Mouse (Mus musculus): ENCODE results near the gene Tmem191c. TPM values are rescaled to one million over a fixed set of nuclear protein-coding genes. Genes with fewer than 3 reads are reported as not detected.
"Not testable (repeated sequence)": the region's sequence is repeated elsewhere in the genome, so short reads cannot be mapped to it uniquely, and the experiment has no call there.

Gene Tmem191c
- 14.5 and 15.2 TPM in 2 replicates for polyA plus RNA-seq (2015; fragmentation: Nextera tagmentation; extraction: Ambion mirVana)

DNA sequence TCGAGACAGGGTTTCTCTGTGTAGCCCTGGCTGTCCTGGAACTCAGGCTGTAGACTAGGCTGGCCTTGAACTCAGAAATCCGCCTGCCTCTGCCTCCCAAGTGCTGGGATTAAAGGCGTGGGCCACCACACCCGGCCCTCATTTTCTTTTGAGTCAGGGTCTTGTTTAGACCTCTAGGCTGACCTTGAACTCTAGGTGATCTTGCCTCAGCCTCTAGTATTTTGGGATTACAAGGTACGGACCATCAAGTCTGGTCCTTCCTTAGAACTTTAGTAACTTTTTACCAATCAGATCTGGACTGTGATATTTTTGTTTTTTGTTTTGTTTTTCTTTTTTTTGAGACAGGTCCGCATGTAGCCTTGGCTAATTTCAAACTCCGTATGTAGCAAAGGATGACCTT, at the start of gene Tmem191c:
TSS of gene Tmem191c (plus strand) at position 357 of the 400 bp plus-strand sequence.
- H3K36me3 ChIP-seq: peaks cover 15% of the 10 kb centered on the region; the same call in 1 of the 2 replicates
- no peak for ATAC-seq (ENCODE audit: insufficient number of reproducible peaks, low FRiP score, low TSS enrichment, low read depth)
- peaks cover 25% of the 10 kb centered on the region for H3K4me1 ChIP-seq
- no peaks in the 10 kb centered on the region for H3K9me3 ChIP-seq (replicated peaks)
- peak within 1 kb of the TSS; percentile 44; the same call in 1 of the 2 replicates for H3K9ac ChIP-seq
- H3K4me3 ChIP-seq (replicated peaks): peak within 1 kb of the TSS; percentile 65
- WGBS: 60% methylated on average over 7 of the region's 7 CpGs
- peak within 1 kb of the TSS; percentile 77 for H3K27ac ChIP-seq (replicated peaks)
- peak within 1 kb of the TSS; percentile 98 for H3K4me2 ChIP-seq (replicated peaks)
- H3K27me3 ChIP-seq: peaks cover 34% of the 10 kb centered on the region

DNA sequence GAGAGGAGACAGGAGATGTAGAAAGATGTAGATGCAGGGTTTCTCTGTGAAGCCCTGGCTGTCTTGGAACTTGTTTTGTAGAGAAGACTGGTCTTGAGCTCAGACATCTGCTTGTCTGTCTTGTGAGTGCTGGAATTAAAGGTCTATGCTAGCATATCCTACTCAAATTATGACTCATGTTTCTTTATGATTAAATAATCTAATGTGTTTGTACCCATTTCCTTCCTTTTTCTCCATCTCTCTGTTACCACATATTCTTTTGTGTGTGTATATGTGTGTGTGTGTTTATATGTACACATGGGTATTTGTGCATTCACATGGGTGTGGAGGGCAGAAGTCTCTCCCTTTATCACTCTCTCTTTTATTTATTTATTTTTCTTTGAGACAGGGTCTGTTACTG, 49.4 kb upstream of the Tmem191c start:
- no peaks in the 10 kb centered on the region for H3K4me1 ChIP-seq
- no peaks in the 10 kb centered on the region for H3K36me3 ChIP-seq
- no peak overlapping the region for H3K4me3 ChIP-seq (replicated peaks)
- no peak overlapping the region for H3K9ac ChIP-seq
- ATAC-seq (ENCODE audit: insufficient number of reproducible peaks, low FRiP score, low TSS enrichment, low read depth): no peak
- H3K4me2 ChIP-seq (replicated peaks): no peak overlapping the region
- H3K27me3 ChIP-seq: peaks cover 2% of the 10 kb centered on the region; the same call in 1 of the 2 replicates
- H3K27ac ChIP-seq (replicated peaks): no peak overlapping the region
- H3K9me3 ChIP-seq (replicated peaks): no peaks in the 10 kb centered on the region

DNA sequence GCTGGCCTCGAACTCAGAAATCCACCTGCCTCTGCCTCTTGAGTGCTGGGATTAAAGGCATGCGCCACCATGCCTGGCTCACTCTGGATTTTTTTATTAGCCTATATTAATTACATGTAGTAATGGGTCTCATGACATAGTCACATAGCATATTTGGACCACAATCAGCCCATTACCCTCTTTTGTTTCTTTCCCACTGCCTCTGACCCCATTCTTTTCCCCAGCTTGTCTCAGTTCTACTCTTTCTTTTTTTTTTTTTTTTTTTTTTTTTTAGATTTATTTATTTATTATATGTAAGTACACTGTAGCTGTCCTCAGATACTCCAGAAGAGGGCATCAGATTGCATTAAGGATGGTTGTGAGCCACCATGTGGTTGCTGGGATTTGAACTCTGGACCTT, 44.4 kb upstream of the Tmem191c start:
- H3K9me3 ChIP-seq (replicated peaks); H3K27ac ChIP-seq (replicated peaks); H3K9ac ChIP-seq; H3K4me3 ChIP-seq (replicated peaks); H3K27me3 ChIP-seq; ATAC-seq (ENCODE audit: insufficient number of reproducible peaks, low FRiP score, low TSS enrichment, low read depth); H3K4me2 ChIP-seq (replicated peaks); H3K36me3 ChIP-seq: not testable (repeated sequence)
- H3K4me1 ChIP-seq: peaks cover 30% of the 10 kb centered on the region
- 95% methylated on average over 2 of the region's 2 CpGs for WGBS

DNA sequence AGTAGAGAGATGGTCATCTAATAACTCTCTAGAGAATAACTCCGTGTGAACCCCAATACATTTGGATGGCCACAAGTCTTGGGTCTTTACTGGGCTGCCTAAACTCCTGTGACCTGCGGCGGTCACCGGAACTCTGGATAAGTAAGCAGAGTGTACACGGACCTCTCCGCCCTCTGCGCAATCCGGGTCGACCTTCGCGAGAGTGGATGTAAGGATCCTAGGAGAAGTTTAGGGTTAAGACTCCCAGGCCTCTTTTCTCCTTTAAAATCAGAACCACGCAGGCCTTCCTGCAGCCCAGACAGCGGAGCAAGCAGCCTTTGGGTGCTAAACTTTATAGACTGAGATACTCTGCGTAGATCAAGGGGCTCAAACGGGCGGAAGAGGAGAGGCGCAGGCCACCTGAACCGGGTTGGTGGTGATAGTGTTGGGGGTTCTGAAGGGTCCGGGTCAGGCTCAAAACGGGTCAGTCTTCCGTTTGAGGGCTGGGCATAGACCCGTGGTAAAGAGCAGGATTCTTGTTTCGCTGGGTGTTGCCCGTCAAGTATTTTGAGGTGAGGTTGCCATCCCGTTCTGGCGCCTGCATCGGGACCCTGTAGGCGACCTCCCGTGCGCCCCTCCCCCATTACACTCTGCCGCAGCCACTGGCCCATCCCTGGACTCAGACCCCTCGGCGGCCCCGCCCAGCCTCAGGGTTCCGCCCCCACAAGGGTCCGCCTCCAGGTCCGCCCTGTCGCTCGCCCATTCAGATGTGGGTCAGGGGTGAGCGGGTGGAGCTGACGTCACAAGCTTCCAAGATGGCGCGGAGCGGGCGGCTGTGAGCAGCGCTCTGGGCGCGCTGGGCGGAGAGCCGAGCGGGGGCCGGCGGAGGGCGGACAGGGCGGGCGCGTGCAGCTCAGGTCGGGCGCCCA, 42.8 kb upstream of the Tmem191c start, which contains the start of gene Hic2:
TSS of gene Hic2 (plus strand) at position 779 of the 908 bp plus-strand sequence.
- H3K36me3 ChIP-seq: no peaks in the 10 kb centered on the region
- H3K4me1 ChIP-seq: peaks cover 30% of the 10 kb centered on the region
- H3K27ac ChIP-seq (replicated peaks): peak within 1 kb of the TSS; percentile 88
- H3K27me3 ChIP-seq: no peaks in the 10 kb centered on the region
- 2% methylated on average over 59 of the region's 59 CpGs for WGBS
- peak within 1 kb of the TSS; percentile 93 for H3K4me2 ChIP-seq (replicated peaks)
- no peaks in the 10 kb centered on the region for H3K9me3 ChIP-seq (replicated peaks)
- peak; percentile 97 for ATAC-seq (ENCODE audit: insufficient number of reproducible peaks, low FRiP score, low TSS enrichment, low read depth)
- peak within 1 kb of the TSS; percentile 68 for H3K9ac ChIP-seq
- H3K4me3 ChIP-seq (replicated peaks): peak within 1 kb of the TSS; percentile 78

DNA sequence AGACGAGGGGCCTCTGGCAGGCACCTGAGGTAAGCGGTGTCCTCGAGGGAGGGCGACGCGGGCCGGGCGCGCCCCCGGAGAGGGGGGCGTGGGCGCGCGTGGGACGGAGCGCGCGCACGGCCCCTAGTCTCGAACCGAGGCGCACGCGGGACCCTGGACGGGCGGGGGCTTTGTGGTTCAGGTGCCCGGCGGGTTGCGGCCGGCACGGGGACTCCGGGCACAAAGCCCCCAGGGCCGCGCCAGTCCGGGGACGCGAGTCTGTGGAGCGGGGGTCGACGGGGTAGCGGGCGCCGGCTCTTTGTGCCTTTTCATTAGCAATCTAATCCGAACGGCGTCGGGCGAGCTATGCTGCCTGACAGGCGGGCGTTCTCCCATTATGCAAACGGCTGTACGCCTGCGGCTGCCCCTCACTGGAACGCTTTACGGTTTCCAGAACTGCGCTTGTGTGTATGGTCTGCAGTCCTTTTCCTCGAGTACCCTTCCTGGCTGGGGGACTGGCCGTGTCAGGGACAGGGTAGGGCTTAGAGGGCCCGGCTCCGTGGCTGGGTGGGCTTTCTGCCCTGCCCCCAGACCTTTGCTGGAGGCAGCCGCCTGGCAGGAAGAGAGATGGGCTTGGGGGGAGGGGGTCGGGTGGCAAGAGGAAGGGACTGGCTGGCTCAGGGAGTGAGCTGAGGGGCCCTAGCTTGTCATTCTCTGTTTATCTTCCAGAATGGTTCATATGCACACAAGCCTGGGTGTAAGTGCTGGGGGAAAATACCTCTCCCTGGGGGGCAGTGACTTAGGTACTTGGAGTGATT, 42.0 kb upstream of the Tmem191c start:
- peak overlapping the region; percentile 68 for H3K9ac ChIP-seq
- peaks cover 30% of the 10 kb centered on the region for H3K4me1 ChIP-seq
- no peaks in the 10 kb centered on the region for H3K9me3 ChIP-seq (replicated peaks)
- no peaks in the 10 kb centered on the region for H3K27me3 ChIP-seq
- H3K27ac ChIP-seq (replicated peaks): peak overlapping the region; percentile 88
- peak overlapping the region; percentile 93 for H3K4me2 ChIP-seq (replicated peaks)
- H3K4me3 ChIP-seq (replicated peaks): peak overlapping the region; percentile 78
- ATAC-seq (ENCODE audit: insufficient number of reproducible peaks, low FRiP score, low TSS enrichment, low read depth): peak; percentile 22
- under 1% methylated on average over 62 of the region's 62 CpGs for WGBS
- H3K36me3 ChIP-seq: no peaks in the 10 kb centered on the region

DNA sequence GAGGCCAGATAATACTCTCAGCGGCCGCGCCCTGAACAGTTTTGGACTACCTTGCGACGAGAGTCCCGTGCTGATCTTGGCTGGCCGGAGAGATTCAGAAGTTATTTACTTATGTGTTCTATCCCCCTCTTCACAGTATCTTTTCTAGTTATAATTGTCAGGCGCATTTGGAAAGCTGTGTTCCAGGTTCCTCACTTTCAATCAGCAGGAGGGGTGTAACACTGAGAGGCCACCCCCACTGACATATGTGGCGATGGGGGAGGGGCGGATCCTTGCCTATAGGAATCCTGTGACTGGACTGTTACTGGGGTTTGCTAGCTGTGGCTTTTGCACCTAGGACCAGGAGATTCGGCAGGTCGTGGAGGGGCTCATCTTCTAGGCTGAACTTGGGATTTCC, 41.4 kb upstream of the Tmem191c start:
- Histone ChIP-seq H3K4me1 (peaks cover 34% of the 10 kb centered on the region), H3K9ac (peak overlapping the region; percentile 68), H3K27me3 (no peaks in the 10 kb centered on the region), H3K4me2 (replicated peaks) (peak overlapping the region; percentile 93), H3K4me3 (replicated peaks) (peak overlapping the region; percentile 78), H3K9me3 (replicated peaks) (no peaks in the 10 kb centered on the region), H3K36me3 (no peaks in the 10 kb centered on the region), H3K27ac (replicated peaks) (peak overlapping the region; percentile 88; the same call in 1 of the 2 replicates)
- WGBS: 3% methylated on average over 12 of the region's 12 CpGs
- ATAC-seq (ENCODE audit: insufficient number of reproducible peaks, low FRiP score, low TSS enrichment, low read depth): no peak

DNA sequence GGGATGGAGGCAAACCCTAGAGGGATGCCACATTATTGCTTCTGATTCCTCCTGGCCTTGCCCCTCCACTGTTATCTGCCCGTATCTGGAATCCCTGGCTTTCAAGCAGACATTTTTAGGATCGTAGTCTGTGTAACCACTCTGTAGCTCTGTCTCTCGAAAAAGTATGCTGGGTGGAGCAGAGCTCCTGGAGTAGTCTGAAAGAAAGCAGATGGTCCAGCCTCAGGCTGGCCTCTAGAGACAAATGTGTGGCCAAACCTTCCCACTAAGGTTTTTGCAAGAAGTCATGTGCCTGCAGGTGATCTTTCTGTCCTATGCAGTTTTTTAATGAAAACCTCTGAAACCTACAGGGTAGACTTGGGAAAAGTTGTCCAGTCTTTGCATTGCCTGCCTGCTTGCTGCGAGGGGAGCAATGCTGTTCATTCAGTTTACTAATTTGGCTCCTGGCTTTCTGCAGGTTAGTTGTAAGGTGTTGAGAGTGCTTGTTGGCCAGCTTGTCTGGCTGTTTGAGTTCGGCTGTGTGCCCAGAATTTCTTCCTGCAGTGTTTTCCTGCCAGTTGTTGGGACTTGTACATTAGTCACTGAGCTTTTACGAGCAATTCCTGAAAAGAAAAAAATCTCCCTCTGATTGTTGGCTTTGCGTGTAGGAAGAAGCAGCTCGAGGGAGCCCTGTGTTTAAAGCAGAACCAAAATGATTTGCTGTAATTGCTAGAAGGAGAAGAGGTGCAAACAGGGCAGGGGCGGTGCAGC, 40.8 kb upstream of the Tmem191c start:
- peak overlapping the region; percentile 93 for H3K4me2 ChIP-seq (replicated peaks)
- 22% methylated on average over 9 of the region's 9 CpGs for whole genome bisulfite sequencing
- no peaks in the 10 kb centered on the region for H3K36me3 ChIP-seq
- ATAC-seq (ENCODE audit: insufficient number of reproducible peaks, low FRiP score, low TSS enrichment, low read depth): no peak
- no peaks in the 10 kb centered on the region for H3K9me3 ChIP-seq (replicated peaks)
- H3K4me3 ChIP-seq (replicated peaks): peak overlapping the region; percentile 78
- H3K27ac ChIP-seq (replicated peaks): peak overlapping the region; percentile 59
- H3K27me3 ChIP-seq: no peaks in the 10 kb centered on the region
- H3K9ac ChIP-seq: 0 out of 2 replicates have a peak overlapping the region, but pooled peaks have one; percentile 68
- peaks cover 40% of the 10 kb centered on the region for H3K4me1 ChIP-seq

DNA sequence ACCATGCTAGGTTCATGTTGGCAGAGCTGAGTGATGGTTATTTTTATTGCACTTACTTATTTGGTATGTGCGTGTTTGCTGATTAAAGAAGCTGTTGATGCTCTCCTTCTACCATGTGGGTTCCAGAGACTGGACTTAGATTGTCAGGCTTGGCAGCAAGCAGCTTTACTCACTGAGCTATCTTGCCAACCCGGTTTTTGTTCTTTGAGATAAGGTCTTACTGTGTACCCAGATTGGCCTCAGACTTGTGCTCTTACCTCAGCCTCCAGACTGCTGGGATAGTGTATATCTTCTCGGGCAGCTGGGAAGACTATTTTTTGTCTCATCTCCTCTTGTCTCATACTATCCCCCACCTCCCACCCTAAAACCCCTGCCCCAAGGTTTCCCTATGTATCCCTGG, 38.2 kb upstream of the Tmem191c start:
- Histone ChIP-seq H3K9me3 (replicated peaks) (no peaks in the 10 kb centered on the region), H3K9ac (no peak overlapping the region), H3K4me2 (replicated peaks) (no peak overlapping the region), H3K4me3 (replicated peaks) (no peak overlapping the region), H3K27me3 (no peaks in the 10 kb centered on the region), H3K36me3 (no peaks in the 10 kb centered on the region), H3K27ac (replicated peaks) (no peak overlapping the region), H3K4me1 (peaks cover 38% of the 10 kb centered on the region)
- 87% methylated on average over 3 of the region's 3 CpGs for WGBS
- no peak for ATAC-seq (ENCODE audit: insufficient number of reproducible peaks, low FRiP score, low TSS enrichment, low read depth)

DNA sequence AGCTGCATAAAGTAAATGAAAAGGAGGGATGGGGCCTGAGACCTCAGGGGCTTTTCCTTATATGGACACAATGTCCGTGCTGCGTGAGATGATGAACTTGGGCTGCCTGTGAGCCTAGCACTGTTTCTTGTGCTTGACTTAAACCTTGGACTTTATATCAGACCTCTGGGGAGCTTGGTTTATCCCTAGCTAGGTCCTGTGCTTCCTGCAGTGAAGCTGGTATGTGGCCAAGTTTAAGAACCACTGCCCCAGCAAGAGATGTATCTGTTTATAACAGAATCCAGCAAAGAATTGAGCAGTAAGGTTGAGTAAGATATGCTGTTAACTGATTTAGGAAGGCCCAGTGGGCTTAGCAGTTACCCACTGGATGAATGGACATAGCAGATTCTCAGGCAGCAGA, 36.5 kb upstream of the Tmem191c start:
- no peaks in the 10 kb centered on the region for H3K27me3 ChIP-seq
- no peaks in the 10 kb centered on the region for H3K36me3 ChIP-seq
- H3K4me1 ChIP-seq: peaks cover 40% of the 10 kb centered on the region
- no peak overlapping the region for H3K4me2 ChIP-seq (replicated peaks)
- H3K27ac ChIP-seq (replicated peaks): no peak overlapping the region
- no peak for ATAC-seq (ENCODE audit: insufficient number of reproducible peaks, low FRiP score, low TSS enrichment, low read depth)
- H3K9me3 ChIP-seq (replicated peaks): no peaks in the 10 kb centered on the region
- WGBS: 82% methylated on average over 2 of the region's 2 CpGs
- no peak overlapping the region for H3K9ac ChIP-seq
- no peak overlapping the region for H3K4me3 ChIP-seq (replicated peaks)

DNA sequence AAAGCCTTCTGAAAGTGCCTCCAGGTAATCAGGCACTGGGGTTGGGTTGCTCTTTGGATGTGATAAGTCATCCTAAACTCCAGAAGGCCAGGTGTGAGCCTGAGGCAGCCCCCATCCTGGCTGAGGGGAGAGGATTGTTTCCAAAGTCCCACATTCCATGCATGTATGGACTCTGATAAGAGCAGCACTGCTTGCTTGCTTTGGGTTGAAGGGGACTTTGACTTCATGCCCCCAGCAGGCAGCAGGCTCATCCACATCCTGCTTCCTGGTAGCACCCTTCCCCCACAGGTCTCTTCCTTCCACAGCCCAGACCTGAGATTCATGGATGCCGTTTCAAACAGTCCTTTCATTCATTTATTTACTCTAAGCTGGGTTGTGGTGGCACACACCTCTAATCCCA, 32.1 kb upstream of the Tmem191c start:
- Histone ChIP-seq H3K27ac (replicated peaks) (no peak overlapping the region), H3K9ac (no peak overlapping the region), H3K4me3 (replicated peaks) (no peak overlapping the region), H3K4me1 (peaks cover 26% of the 10 kb centered on the region), H3K9me3 (replicated peaks) (no peaks in the 10 kb centered on the region), H3K36me3 (no peaks in the 10 kb centered on the region), H3K4me2 (replicated peaks) (no peak overlapping the region), H3K27me3 (no peaks in the 10 kb centered on the region)
- no peak for ATAC-seq (ENCODE audit: insufficient number of reproducible peaks, low FRiP score, low TSS enrichment, low read depth)
- 50% methylated on average over 1 of the region's 1 CpGs for WGBS

Measured in embryonic facial prominence, embryonic 15.5 days (tissue).